Mouse (Mus musculus): ENCODE measurements around the gene Btc.

DNA sequence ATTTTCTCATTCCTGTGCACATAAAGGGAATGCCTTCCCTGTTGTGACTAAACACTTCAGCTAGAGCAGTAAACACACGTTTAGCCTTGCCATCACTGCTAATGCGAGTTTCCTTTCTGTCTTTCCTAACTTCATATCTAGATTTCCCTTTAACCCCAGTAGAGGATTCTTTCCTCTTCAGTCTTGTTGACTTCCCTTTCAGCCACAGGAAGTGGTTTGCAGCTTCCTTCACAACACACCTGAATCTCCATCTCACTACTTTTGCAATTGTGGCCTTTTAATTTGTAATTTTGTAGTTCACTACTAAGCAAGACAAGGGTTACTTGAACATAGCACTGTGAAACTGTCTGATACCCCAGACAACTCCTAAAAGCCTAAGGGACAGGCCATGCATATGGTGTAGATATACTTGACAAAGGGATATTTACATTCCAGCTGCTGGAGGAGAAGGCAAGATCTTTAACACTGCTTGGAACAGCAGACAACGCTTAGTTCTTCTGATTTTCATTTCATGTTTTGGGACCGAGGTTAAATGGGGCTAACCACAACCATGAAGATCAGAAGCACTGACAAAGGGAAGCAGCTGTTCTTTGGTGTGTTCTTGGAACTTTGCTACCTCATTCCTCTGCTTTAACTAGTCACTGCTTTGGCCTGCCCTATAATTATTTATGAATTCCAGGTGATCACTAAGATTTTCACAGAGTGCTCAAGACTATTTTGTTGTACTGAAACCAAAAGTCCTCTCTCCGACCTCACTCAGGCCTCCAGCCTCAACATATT lies 60.6 kb downstream of the Btc start:
- TF ChIP-seq POLR2A (IDR thresholded peaks at IDR 0.05; ENCODE audit: low read depth, low read length) (no peak), CTCF (IDR thresholded peaks at IDR 0.05; ENCODE audit: extremely low read depth, insufficient read length, insufficient replicate concordance, low read depth, low read length) (no peak)

All from small intestine, adult 2 months (tissue).